Mouse (Mus musculus): ENCODE data around the gene Cdk2ap1. TPM values are rescaled to one million over a fixed set of nuclear protein-coding genes. Genes with fewer than 3 reads are reported as not detected.
"Not testable (repeated sequence)": the region's sequence is repeated elsewhere in the genome, so short reads cannot be mapped to it uniquely, and the experiment has no call there.

Gene Cdk2ap1
- polyA plus RNA-seq, 1 experiment from 2014 or later, result 40.1 TPM

GRCm38 (mm10) chr5:124350350-124350749 is 12.5 kb downstream of the Cdk2ap1 start:
- Histone ChIP-seq H3K36me3 (peaks cover 36% of the 10 kb centered on the region), H3K27me3 (no peaks in the 10 kb centered on the region), H3K4me2 (peak overlapping the region; percentile 90; the same call in 1 of the 2 replicates), H3K4me3 (no peak overlapping the region; the same call in 1 of the 2 replicates), H3K4me1 (peaks cover 23% of the 10 kb centered on the region), H3K27ac (peak overlapping the region; percentile 99), H3K9ac (peak overlapping the region; percentile 100; the same call in 1 of the 2 replicates), H3K9me3 (no peaks in the 10 kb centered on the region)
- ATAC-seq (ENCODE audit: insufficient number of reproducible peaks, insufficient read depth, low FRiP score, low TSS enrichment, low read depth), result no peak
- WGBS, result 87% methylated on average over 2 of the region's 2 CpGs

DNA sequence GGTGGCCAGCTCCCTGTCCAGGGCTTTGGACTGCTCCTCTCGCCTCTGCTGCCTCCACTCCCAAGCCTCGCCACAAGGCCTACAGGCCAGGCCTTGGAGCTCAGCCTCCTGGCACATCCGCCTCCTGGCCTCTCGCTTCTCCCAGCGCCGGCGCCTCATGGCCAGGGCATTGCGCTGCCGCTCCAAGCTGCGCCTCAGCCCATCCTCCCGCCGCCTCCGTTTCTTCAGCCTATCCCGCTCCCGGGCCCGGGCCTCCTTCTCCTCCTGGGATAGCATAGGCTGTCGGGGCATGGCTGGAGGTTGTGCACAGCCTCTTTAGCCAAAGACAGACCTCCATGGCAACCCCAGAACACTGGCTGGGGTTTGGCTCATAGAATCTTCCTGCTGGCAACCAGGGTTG is 13.7 kb downstream of the Cdk2ap1 start:
- Histone ChIP-seq H3K9ac (no peak overlapping the region), H3K4me3 (no peak overlapping the region), H3K27ac (0 out of 2 replicates have a peak overlapping the region, but pooled peaks have one; percentile 4), H3K36me3 (peaks cover 47% of the 10 kb centered on the region), H3K9me3 (no peaks in the 10 kb centered on the region), H3K4me1 (peaks cover 23% of the 10 kb centered on the region), H3K4me2 (no peak overlapping the region), H3K27me3 (no peaks in the 10 kb centered on the region)
- ATAC-seq (ENCODE audit: insufficient number of reproducible peaks, insufficient read depth, low FRiP score, low TSS enrichment, low read depth), result no peak
- WGBS, result 92% methylated on average over 17 of the region's 17 CpGs

- no peak overlapping the region for H3K4me2 ChIP-seq
- H3K4me1 ChIP-seq, result peaks cover 23% of the 10 kb centered on the region
- no peak for ATAC-seq (ENCODE audit: insufficient number of reproducible peaks, insufficient read depth, low FRiP score, low TSS enrichment, low read depth)
- peak overlapping the region; percentile 22; the same call in 1 of the 2 replicates for H3K27ac ChIP-seq
- 86% methylated on average over 8 of the region's 8 CpGs for whole genome bisulfite sequencing
- H3K9me3 ChIP-seq, result no peaks in the 10 kb centered on the region
- no peaks in the 10 kb centered on the region for H3K27me3 ChIP-seq
- H3K36me3 ChIP-seq, result peaks cover 29% of the 10 kb centered on the region
- no peak overlapping the region for H3K4me3 ChIP-seq
- no peak overlapping the region for H3K9ac ChIP-seq
Observed at GRCm38 (mm10) chr5:124342897-124343296, 20.0 kb downstream of the Cdk2ap1 start.

DNA sequence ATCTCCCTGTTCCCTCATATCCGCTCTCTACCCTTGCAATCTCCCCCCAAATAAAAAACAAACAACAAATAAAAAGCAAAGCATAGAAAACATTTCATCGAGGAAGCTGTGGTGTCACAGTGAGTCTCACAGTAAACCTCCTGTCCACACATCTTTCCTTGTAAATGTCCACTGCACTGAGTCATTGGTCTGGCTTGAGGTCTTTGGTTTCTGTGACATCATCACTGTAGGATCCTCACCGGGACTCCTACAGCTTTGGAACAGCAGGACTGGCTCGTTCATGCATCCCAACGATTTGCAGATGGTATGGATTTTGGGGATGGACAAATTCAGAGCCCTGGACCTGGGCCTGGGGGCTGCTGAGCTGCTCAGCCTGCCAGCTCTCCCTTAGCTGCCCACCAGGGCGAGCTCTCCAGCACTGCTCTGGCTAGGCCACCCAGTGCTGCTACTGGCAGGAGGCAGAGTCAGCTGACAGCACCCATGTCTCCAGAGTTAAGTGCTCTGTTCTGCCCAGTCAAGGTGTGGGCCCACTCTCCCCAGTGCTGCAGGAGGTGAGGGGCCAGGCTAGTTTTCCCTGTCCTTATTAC is 21.0 kb downstream of the Cdk2ap1 start:
- ATAC-seq (ENCODE audit: insufficient number of reproducible peaks, insufficient read depth, low FRiP score, low TSS enrichment, low read depth); H3K4me3 ChIP-seq; H3K4me2 ChIP-seq; H3K9ac ChIP-seq; H3K27me3 ChIP-seq; H3K27ac ChIP-seq; H3K9me3 ChIP-seq: not testable (repeated sequence)
- peaks cover 23% of the 10 kb centered on the region for H3K4me1 ChIP-seq
- peaks cover 26% of the 10 kb centered on the region for H3K36me3 ChIP-seq
- 54% methylated on average over 6 of the region's 6 CpGs for WGBS

DNA sequence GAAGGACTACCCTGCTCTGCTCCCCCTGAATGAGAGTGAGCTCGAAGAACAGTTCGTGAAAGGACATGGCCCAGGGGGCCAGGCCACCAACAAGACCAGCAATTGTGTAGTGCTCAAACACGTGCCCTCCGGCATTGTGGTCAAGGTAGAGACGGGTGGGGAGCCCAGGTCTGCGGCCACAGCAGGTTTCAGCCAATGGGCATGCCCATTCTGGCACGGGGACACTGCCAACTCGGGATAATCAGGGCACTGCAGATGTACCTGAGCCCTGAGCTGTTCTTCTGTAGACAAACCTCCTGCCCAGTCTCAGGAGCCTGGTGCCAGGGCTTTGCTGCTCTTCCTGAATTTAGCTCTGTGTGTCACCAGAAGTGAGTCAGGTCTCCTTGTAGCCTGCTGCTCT is 24.1 kb downstream of the Cdk2ap1 start:
- 85% methylated on average over 8 of the region's 8 CpGs for WGBS
- Histone ChIP-seq H3K9me3 (no peaks in the 10 kb centered on the region), H3K36me3 (peaks cover 2% of the 10 kb centered on the region; the same call in 1 of the 2 replicates), H3K4me3 (no peak overlapping the region), H3K27ac (peak overlapping the region; percentile 74), H3K9ac (0 out of 2 replicates have a peak overlapping the region, but pooled peaks have one; percentile 1), H3K4me2 (no peak overlapping the region), H3K4me1 (peaks cover 31% of the 10 kb centered on the region), H3K27me3 (no peaks in the 10 kb centered on the region)
- ATAC-seq (ENCODE audit: insufficient number of reproducible peaks, insufficient read depth, low FRiP score, low TSS enrichment, low read depth), result no peak

- no peaks in the 10 kb centered on the region for H3K27me3 ChIP-seq
- 46% methylated on average over 9 of the region's 9 CpGs for WGBS
- H3K36me3 ChIP-seq, result no peaks in the 10 kb centered on the region; the same call in 1 of the 2 replicates
- H3K4me1 ChIP-seq, result peaks cover 31% of the 10 kb centered on the region
- no peak overlapping the region for H3K9ac ChIP-seq
- no peak overlapping the region for H3K4me2 ChIP-seq
- no peak for ATAC-seq (ENCODE audit: insufficient number of reproducible peaks, insufficient read depth, low FRiP score, low TSS enrichment, low read depth)
- H3K4me3 ChIP-seq, result no peak overlapping the region
- no peaks in the 10 kb centered on the region for H3K9me3 ChIP-seq
- no peak overlapping the region for H3K27ac ChIP-seq
Observed at GRCm38 (mm10) chr5:124337909-124338308, 25.0 kb downstream of the Cdk2ap1 start.

GRCm38 (mm10) chr5:124337103-124337502 is 25.8 kb downstream of the Cdk2ap1 start:
- H3K9ac ChIP-seq, result no peak overlapping the region
- no peaks in the 10 kb centered on the region for H3K9me3 ChIP-seq
- H3K27me3 ChIP-seq, result no peaks in the 10 kb centered on the region
- no peak overlapping the region for H3K4me3 ChIP-seq
- no peak for ATAC-seq (ENCODE audit: insufficient number of reproducible peaks, insufficient read depth, low FRiP score, low TSS enrichment, low read depth)
- peaks cover 31% of the 10 kb centered on the region for H3K4me1 ChIP-seq
- no peak overlapping the region for H3K4me2 ChIP-seq
- H3K36me3 ChIP-seq, result no peaks in the 10 kb centered on the region; the same call in 1 of the 2 replicates
- no peak overlapping the region for H3K27ac ChIP-seq
- WGBS, result 90% methylated on average over 9 of the region's 9 CpGs

DNA sequence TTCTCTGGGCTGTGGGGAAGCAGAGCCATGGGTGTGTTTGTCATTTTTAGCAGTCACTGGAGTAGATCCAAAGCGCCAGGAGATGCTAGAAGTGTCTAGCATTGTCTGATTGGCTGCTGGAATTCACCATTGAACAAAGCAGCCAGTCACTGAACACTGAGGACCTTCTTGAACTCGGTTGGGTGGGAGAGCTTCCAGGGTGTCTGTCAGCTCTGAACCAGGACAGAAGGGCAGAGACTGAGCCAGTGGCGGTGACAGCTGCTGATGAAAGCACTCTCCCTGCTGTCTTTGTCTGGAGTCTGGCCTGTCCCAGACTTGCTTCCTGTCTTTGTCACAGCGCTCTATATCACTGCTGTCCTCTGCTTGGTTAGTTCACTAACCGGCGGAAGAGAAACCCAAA is 28.5 kb downstream of the Cdk2ap1 start:
- no peaks in the 10 kb centered on the region for H3K27me3 ChIP-seq
- ATAC-seq (ENCODE audit: insufficient number of reproducible peaks, insufficient read depth, low FRiP score, low TSS enrichment, low read depth), result no peak
- H3K36me3 ChIP-seq, result no peaks in the 10 kb centered on the region; the same call in 1 of the 2 replicates
- no peak overlapping the region; the same call in 1 of the 2 replicates for H3K9ac ChIP-seq
- no peak overlapping the region for H3K4me3 ChIP-seq
- H3K9me3 ChIP-seq, result no peaks in the 10 kb centered on the region
- H3K4me1 ChIP-seq, result peaks cover 21% of the 10 kb centered on the region
- H3K27ac ChIP-seq, result 0 out of 2 replicates have a peak overlapping the region, but pooled peaks have one; percentile 3
- no peak overlapping the region for H3K4me2 ChIP-seq
- 44% methylated on average over 6 of the region's 6 CpGs for WGBS

DNA sequence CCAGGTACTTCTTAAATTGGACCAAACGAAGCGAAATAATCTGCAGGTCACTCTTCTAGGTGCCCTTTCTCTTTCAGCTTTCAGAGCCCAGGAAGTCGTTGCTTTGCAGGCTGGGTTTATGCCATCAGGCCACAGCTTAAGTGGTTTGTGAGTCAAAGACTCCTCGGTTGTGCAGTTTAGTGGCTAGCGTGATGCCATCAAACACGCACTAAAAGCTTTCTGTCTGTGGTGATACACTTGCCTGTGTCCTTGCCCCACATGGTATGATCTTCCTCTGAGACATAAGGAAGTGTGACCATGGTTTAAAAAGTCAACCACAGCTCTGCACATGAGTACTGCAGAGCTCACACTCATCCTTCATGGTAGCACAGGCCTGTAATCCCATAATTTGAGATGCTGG is 32.8 kb downstream of the Cdk2ap1 start:
- Histone ChIP-seq H3K9me3 (no peaks in the 10 kb centered on the region), H3K4me1 (peaks cover 24% of the 10 kb centered on the region), H3K27me3 (no peaks in the 10 kb centered on the region), H3K4me3 (no peak overlapping the region), H3K4me2 (no peak overlapping the region), H3K36me3 (no peaks in the 10 kb centered on the region), H3K9ac (no peak overlapping the region), H3K27ac (no peak overlapping the region)
- WGBS, result 88% methylated on average over 6 of the region's 6 CpGs
- no peak for ATAC-seq (ENCODE audit: insufficient number of reproducible peaks, insufficient read depth, low FRiP score, low TSS enrichment, low read depth)

GRCm38 (mm10) chr5:124327510-124328364 is 35.1 kb downstream of the Cdk2ap1 start, which contains the start of the genes Mphosph9 and 2810006K23Rik:
Gene Mphosph9 (minus strand): TSS chr5:124327972.
Gene 2810006K23Rik (plus strand): TSS chr5:124328089.
- Histone ChIP-seq H3K4me1 (peaks cover 16% of the 10 kb centered on the region), H3K36me3 (peaks cover 5% of the 10 kb centered on the region; the same call in 1 of the 2 replicates), H3K27ac (peak within 1 kb of the TSS; percentile 96), H3K4me2 (peak within 1 kb of the TSS; percentile 86), H3K9me3 (no peaks in the 10 kb centered on the region), H3K4me3 (peak within 1 kb of the TSS; percentile 69), H3K9ac (peak within 1 kb of the TSS; percentile 83), H3K27me3 (no peaks in the 10 kb centered on the region)
- peak; percentile 98 for ATAC-seq (ENCODE audit: insufficient number of reproducible peaks, insufficient read depth, low FRiP score, low TSS enrichment, low read depth)
- WGBS, result under 1% methylated on average over 72 of the region's 72 CpGs

GRCm38 (mm10) chr5:124326829-124327228 is 36.1 kb downstream of the Cdk2ap1 start:
- Histone ChIP-seq H3K27ac (peak overlapping the region; percentile 96), H3K4me1 (peaks cover 16% of the 10 kb centered on the region), H3K4me2 (peak overlapping the region; percentile 86), H3K9ac (peak overlapping the region; percentile 83), H3K4me3 (peak overlapping the region; percentile 69), H3K27me3 (no peaks in the 10 kb centered on the region), H3K36me3 (peaks cover 10% of the 10 kb centered on the region), H3K9me3 (no peaks in the 10 kb centered on the region)
- no peak for ATAC-seq (ENCODE audit: insufficient number of reproducible peaks, insufficient read depth, low FRiP score, low TSS enrichment, low read depth)
- 8% methylated on average over 8 of the region's 8 CpGs for WGBS
